Mouse (Mus musculus) lung, postnatal 4 days (tissue): ENCODE measurements around the gene Vps45.
"Not testable (repeated sequence)": the region's sequence is repeated elsewhere in the genome, so short reads cannot be mapped to it uniquely, and the experiment has no call there.

ENCODE experiments used
- DNase-seq, 2 experiments: peaks; one replicate each; pipeline ENCODE4 v3.0.0; 2021

Vps45 gene

DNA sequence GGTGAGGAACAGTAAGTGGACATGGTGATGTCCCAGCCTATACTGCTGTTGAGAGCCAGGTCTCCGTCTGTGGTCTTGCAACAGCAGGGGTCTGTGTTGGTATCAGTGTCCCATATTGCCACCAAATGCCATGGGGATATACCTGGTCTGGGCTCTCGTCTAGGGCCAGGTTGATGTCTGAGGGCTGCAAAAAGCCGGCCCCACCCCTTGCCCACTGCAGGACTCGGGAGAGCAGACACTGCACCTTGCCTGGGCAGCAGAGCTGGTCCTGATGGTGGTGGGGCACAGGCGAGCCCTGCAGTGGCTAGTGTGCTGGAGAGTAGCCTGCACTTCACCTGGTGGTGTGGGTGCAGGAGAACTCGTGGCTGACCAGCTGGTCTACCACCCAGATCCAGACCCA is 19.8 kb upstream of the Vps45 start:
- no peak for DNase-seq

DNA sequence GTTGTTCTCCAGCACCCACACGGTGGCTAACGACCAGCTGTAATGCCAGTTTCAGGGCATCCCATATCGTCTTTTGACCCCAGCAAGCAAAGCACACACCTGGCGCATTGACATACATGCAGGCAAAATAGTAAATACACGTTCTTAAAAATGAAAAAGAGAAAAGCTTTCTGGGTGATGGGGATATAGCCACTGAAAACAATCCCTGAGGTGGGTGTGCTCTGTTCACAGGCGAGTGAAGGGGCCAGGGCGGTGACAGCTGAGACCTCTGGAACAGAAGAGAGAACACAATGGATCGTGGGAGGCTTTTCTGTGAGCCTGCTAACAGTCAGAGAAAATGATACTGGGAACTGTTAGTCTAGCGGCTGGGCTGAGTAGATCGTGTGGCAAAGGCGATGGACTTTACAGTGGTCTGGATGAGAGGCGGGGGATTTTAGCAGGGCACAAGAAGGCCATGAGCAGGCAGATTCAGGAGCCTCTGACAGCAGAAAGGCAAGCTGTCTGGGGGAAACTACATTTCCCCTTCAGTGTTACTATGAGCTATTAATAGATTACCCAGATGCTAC is 14.7 kb upstream of the Vps45 start:
- no peak for DNase-seq

DNA sequence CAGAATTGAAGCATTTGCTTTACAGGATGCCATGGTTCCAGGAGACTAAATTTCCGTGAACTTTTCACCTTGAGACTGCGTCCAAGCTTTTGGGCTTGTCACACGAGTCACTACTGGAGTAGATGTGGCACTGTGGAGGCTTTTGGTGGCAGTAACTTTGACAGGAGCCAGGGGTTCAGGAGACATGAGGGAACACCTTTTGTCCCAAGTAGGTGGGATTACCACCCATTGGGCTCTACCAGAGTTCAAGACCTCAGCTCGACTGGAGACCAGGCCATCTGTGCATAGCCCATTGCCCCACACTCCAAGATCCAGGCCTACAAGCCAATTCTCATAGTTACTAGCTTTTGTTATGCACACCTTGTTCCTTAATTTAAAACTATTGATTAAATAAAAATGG is 12.0 kb upstream of the Vps45 start:
- DNase-seq = no peak

DNA sequence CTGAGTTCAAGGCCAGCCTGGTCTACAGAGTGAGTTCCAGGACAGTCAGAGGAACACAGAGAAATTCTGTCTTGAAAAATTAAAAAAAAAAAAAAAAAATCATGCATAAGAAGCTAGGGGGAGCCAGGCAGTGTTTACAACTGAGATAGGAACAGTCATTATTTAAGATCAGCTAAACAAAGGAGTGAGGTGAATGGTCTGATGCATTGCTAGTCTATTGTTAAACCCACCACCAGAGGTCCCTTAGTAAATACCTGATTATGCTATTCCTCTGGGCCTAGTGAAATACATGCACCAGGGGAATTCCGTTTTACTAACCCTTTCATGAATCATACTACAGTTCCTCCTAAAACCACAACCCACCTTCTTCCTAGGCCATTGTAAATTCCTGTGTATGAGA is 11.3 kb upstream of the Vps45 start:
- DNase-seq = no peak

DNA sequence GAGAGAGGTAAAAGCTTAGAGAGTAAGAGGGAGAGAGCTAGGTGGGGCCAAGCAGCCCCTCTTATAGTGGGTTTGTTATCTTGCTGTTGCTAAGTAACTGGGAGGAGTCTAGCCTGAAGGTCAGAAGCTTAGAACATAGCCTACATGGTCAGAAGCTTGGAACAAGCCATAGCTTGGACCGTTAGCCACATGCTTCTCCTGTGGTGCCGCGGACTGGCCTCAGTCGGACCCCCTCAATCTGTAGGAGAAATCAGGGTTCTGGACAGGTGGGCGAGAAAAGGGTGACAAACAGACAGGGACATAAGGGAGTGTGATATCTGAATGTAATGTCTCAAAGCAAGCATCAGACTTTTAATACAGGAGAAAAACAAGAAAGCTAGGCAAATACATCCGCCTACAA is 10.8 kb upstream of the Vps45 start:
- no peak for DNase-seq

DNA sequence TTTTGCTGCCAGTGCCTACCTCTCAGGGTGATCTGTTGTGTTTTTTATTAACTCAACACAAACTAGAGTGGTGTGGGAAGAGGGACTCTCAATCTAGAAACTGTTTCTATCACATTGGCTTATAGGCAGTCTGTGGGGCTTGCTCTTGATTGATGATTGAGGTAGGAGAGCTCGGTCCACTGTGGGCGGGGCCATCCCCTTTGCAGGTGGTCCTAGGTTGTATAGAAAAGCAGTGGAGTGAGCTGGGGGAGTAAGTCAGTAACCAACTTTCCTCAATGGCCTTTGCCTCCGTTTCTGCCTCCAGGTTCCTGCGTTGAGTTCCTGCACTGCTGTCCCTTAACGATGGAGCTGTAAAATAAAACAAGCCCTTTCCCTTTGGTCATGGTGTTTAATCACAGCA is 8.5 kb upstream of the Vps45 start:
- no peak for DNase-seq

DNA sequence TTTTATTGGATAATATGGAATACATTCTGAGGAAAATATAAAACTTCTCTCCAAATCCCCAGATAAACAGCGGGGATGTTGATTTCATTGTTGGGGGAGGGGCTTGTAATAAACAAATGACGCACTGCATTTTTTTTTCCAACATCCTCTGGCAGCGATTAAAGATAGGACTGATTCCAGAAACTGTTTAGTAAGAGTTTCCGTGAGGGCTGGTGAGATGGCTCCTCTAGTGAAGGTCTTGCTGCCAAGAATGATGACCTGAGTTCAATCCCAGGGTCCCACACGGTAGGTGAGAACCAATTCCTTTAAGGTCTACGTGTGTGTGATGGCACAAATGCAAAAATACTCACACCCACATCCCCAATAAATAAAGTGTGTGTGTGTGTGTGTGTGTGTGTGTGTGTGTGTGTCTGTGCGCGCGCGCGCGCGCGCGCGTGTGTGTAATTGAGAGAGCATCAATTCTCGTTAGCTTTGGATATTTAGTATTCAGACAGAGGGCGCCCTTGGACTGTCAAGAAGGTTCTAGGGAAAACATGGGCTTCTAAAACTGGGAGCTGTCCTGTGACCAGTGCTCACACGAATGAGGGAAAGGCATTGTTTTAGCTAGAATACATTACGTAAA is 7.6 kb upstream of the Vps45 start:
- DNase-seq = peak in 1 of 2 experiments; percentile 58

DNA sequence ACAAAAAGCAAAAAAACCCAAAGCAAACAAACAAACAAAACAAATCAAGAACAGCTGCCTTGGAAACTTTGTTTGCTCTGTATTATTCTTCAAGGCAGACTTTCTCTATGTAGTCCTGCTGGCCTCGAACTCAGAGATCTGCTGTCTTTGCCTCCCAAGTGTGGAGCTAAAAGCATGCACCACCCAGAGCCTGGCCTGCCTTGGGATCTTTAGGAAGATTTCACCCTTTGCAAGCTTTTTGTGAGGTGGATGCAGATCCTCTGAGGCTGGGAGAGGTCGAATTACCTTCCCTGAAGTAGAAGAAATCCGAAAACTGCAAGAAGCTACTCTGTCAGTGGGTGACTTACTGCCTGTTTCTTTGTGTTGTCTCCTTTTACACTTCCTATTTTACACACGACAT is 6.9 kb upstream of the Vps45 start:
- no peak for DNase-seq

DNA sequence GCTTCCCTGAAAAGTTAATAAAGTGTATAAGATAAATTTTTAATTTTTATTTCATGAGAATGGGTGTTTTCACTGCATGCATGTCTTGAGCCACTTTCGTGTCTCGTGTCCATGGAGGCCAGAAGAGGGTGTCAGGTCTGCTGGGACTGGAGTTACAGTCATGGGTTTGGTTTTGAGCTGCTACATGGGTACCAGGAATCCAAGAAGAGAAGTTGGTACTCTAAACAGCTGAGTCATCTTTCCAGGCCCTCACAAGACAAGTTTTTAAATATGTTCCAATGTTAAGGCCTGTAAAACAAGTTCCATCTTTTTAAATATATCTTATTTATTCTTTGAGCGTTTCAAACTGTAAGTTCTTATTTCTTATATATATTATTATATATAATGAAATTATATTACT is 6.0 kb upstream of the Vps45 start:
- no peak for DNase-seq

DNA sequence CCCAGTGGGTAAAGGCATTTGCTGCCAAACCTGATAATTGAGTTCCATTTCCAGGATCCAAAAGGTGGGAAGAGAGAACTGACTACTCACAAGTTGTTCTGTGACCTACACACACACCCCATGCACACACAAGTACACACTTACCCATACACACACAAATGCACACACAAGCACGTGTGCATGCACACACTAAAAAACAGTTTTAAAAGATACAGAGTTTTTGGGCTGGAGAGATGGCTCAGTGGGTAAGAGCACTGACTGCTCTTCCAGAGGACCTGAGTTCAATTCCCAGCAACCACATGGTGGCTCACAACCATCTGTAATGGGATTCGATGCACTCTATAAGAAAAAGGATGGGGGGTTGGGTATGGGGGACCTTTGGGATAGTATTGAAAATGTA is 5.0 kb upstream of the Vps45 start:
- no peak for DNase-seq

DNA sequence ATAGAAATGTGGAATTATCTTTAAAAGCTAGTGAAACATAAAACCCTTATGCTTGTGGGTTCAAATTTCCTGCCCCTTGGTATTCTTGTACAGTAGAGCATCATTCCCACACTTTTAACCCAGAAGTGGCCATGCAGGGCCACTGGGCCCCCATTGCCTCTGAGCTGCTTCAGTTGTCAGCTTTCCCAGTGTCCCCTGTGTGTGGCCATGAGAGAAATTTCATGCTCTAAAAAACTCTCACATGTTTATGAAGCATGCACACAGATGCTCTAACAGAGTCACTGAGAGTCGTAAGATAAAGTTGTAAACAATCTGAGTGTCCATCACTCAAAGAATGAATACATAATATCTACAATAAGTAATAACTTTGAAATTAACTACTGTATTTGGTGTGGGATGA is 1.9 kb upstream of the Vps45 start:
- DNase-seq = no peak

DNA sequence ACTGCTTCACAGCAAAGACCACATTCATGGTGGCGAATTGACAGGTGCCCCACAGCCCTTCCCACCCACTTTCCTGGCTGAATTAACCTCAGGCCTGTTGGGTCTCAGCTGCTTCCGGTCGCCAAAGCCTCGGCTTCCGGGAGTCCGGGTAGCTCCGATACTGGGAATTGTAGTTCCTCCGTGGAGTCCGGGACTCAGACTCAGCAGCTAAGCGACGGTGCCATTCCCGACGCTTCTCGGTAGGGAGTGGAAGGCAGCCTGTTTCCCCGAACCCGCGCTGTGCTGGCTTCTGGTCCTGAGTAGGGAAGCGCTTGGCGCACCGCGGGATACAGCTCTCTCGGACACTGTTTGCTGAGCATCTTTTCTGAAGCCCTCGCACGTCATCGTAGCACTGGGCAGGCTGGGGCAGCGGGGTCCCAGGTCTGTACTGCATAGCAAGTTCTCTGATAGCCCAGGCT is 490 bp downstream of the Vps45 start:
- DNase-seq = peak; percentile 90 to 91

DNA sequence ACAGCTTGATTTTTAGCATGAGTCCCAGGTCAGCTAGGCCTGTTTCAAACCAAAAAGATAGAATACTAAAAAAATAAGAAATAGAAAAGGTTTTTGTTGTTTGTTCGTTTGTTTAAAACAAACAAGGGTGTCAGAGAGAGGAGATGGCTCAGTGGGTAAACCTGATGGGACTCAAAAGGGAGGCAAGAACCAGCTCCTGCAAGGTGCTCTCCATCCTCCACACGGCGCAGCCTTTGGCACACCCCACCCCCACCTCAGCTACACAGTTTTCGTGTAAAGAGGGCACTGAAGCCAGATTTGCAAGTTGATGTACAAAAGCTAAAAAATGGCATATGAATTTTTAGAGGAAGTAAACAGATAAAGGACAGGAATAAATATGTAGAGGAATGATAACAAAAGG is 2.2 kb downstream of the Vps45 start:
- DNase-seq = no peak

DNA sequence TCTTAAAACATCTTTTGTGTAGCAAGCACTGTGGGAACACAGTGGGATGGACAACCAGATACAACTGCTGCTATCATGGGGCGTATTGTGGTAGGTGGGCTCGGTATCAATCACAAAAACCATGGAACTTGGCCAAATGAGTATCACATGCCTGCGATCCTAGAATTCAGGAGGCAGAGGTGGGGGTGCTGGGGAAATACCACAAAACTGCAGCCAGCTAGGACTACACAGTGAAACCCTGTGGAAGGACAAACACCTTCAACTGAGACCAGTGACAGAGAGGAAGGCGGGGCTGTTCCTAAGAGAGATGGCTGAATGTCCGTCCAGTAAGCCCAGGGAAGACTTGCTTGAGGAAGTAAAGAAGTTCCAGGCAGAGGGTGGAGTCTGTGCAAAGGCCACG is 3.0 kb downstream of the Vps45 start:
- DNase-seq = no peak

DNA sequence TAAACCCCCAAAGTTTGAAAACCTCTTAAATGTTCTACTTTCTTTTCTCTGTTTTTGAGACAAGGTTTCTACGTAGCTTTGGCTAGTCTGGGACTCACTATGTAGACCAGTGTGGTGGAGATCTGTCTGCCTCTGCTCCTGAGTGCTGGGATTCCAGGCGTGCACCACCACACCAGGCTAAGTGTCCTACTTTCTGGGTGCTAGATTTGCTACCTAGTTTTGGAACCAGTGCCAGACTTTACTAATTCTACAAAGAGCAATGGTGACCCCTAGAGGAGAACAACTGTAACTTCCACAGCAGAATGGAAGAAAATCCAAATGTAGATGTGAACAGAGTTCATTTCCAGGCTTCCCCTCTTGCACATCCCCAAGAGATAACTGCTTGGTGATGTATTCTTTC is 6.4 kb downstream of the Vps45 start:
- DNase-seq = peak in 1 of 2 experiments; percentile 27

DNA sequence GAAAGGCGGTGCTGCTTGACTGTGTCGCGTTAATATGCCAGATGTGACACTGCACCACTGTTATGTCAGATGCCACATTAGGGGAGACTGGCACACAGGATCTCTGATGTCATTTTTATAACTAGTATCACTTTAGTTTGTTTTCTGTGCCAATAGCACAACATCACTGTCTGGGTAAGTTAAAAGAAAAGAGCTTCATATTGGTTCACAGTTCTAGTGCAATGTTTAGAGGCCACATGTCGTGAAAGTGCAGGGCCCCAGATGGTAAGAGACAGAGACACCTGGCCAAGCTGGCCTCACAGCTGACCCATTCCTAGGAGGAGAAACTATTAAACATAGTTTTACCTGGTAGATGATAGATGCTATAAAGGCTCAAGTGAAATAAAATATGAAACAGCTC is 7.1 kb downstream of the Vps45 start:
- DNase-seq = no peak

DNA sequence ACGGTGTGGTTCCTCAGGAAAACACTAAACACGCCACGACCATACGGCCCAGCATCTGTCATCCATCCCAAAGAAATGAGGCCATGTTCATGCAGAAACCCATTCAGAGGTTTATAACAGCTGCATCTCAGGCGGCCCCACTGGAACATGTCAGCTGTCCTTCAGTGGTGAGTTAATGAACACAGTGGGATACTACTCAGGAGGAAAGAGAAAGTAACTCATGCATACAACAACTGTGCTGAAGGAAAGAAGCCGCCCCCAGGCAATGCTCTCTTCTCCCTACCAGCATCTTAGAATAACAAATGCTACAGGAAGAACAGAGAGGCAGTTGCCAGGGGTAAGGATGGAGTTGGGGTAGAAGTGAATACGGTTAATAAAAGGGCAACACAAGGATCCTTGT is 7.5 kb downstream of the Vps45 start:
- no peak for DNase-seq

DNA sequence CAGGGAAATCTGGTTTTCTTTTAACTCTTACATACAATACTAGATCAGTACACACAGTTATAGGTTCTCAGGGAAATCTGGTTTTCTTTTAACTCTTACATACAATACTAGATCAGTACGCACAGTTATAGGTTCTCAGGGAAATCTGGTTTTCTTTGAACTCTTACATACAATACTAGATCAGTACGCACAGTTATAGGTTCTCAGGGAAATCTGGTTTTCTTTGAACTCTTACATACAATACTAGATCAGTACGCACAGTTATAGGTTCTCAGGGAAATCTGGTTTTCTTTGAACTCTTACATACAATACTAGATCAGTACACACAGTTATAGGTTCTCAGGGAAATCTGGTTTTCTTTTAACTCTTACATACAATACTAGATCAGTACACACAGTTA is 13.7 kb downstream of the Vps45 start:
- DNase-seq = not testable (repeated sequence)

DNA sequence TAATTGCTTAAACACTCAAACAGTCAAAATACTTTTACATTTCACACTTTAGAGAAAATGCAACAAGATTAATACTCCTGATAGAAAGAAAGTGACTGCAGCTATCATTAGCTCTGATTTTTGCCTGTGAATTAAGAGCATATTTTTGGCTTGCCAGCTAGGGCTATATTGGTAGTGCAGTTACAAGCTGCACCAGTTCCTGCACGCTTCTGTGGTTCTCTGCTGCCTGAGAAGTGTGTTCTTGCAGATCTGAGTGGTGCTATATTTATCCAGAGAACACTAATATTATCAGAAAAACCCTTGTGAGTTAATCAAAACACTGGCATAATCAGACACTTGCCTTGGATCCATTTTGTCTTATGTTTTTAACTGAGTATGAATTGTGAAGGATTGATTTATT is 15.2 kb downstream of the Vps45 start:
- DNase-seq = no peak

DNA sequence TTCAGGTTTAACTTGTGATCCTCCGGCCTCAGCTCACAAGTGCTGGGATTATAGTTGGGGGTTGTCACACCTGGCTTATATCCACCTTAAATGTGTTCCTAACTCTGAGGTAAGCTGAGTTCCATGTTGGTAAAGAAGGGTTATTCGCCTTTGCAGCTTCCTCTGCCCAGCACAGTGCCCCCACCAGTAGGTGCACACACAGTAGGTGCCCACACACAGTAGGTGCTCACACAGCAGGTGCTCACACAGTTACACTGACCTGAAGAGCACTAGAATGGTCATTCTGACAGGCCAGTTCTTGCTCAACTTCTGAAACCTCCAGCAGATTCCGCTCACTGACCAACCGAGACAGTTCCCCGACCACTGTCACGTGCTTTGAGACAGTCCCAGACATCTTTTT is 17.2 kb downstream of the Vps45 start:
- no peak for DNase-seq

DNA sequence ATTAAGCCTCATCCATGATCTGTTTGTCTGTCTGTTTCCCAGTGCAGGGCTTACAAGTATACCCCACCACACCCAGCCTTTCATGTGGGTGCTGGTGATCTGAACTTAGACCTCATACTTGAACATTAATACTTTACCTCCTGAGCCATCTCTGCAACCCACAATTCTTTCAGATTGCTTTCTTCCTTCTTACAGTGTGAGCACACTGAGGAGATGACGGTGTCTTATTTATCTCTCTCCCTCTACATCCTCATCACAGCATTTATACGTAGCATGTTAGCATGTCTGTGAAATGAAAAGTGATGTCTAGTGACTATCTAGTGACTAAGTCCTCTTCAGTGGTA is 17.6 kb downstream of the Vps45 start:
- no peak for DNase-seq

DNA sequence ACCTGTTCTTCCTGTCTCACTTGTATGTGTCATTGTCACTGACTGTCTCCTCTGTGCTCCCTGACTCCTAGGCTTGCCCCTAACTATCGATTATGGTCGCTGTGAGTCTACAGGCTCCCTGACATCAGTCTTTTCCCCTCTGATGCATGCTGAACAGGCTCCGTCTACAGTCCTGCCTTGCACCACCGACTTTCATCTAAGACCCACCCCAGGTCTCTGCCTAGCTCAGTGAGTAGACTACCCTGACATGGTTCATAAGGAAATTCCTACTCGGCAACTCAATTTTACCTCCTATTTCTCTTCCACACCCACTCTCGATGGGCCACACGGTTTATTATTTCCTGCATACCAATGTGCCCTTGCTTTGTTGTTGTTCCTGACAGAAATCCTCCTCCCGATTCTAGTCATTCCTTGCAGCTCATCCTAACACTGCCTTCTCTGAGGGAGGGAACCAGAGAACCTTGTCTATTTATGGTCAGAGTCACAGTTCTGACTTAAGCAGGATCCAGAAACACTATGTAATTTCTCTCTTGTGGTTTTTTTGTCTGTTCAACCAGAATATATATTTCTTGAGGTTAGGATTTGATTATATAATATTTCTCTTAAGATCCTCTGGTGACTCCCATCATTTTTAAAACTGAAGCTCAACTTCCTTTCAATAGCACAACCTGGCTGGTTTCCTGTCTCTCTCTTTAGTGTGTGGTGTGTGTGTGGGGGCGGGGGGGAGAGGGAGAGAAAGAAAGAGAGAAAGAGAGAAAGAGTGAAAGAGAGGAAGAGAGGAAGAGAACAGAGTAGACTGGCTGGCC is 18.2 kb downstream of the Vps45 start:
- no peak for DNase-seq

DNA sequence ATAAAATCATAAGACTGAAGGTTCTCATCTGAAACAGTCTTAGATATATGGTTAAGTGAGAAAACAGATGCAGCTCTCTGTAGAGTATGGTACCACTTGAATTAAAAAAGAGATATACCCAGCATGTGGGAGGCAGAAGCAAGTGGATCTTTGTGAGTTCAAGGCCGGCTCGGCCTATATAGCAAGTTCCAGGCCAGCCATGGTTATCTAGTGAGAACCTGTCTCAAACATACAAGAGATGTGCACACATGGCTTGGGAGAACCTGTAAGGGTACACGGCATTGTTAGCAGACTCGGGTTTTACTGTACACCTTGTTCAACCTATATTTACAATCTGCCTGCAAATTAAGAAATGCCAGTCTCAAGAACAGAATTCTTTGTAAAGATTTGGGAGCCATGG is 19.4 kb downstream of the Vps45 start:
- DNase-seq = no peak

DNA sequence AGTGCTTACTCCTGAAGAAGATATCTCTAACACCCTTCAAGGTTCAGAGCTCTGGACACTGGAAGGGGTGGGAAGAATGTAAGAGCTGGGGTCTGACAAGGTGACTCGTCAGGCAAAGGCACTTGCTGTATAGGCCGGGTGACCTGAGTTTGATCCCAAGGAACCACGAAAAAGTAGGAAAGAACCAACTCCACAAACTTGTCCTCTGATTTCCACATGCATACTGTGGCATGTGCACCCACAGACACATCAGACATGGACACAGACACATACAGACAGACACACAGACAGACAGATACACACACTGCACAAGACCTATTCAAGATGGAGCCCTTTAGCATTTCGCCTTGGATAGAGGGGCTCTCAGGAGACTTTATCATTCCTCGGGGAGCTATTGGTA is 20.1 kb downstream of the Vps45 start:
- no peak for DNase-seq

DNA sequence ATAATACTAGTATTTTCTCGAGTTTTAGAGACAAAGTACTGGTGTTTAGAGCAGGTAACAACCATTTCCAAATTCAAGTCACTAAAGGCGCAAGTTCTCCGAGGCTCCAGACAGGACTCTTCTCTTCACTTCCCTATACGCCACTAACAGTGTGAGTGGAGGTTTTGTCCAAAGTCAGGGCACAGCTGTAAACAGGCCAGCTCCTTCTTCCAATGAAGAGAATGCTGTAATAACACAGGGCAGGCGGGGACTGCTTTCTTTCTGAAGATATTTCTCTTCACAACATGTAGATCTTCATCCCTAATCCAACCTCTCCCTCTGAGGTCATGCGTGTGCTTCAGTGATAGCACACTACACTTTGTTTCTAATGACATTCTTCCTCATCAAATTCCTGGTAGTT is 21.5 kb downstream of the Vps45 start:
- no peak for DNase-seq
